Mouse (Mus musculus) lung, postnatal 0 days (tissue): ENCODE data around the gene Gm21921. TPM values are rescaled to one million over a fixed set of nuclear protein-coding genes. Genes with fewer than 3 reads are reported as not detected.
"Not testable (repeated sequence)": the region's sequence is repeated elsewhere in the genome, so short reads cannot be mapped to it uniquely, and the experiment has no call there.

Source experiments
- ATAC-seq: fragments of 200-750 bp; cut with Nextera tagmentation; 2 replicates; pipeline ENCODE4 v1.8.0; 2017; ENCODE audit warnings: moderate library complexity
- DNase-seq: peaks from one replicate; pipeline ENCODE4 v3.0.0-alpha.2; 2016; ENCODE audit warnings: low spot score
- H3K27ac ChIP-seq: fragments of 300-500 bp; sonication (generic); 2 replicates; pipeline ENCODE4 v1.5.1; 2014; ENCODE audit warnings: antibody characterized with exemption, mild to moderate bottlenecking, low read length, mixed read lengths
- H3K27me3 ChIP-seq: fragments of 300-500 bp; sonication (generic); replicated peaks from 2 replicates; pipeline ENCODE4 v1.6.1; 2014; ENCODE audit warnings: low read length, mixed read lengths; ENCODE audit not compliant: insufficient read depth
- H3K36me3 ChIP-seq: fragments of 300-500 bp; sonication (generic); 2 replicates; pipeline ENCODE4 v1.6.1; 2014; ENCODE audit warnings: low read length, mixed read lengths; ENCODE audit not compliant: insufficient read depth
- H3K4me1 ChIP-seq: fragments of 300-500 bp; sonication (generic); 2 replicates; pipeline ENCODE4 v1.6.1; 2014; ENCODE audit warnings: antibody characterized with exemption, low read depth, low read length, mixed read lengths; ENCODE audit not compliant: insufficient read depth
- H3K4me2 ChIP-seq: fragments of 300-500 bp; sonication (generic); replicated peaks from 2 replicates; pipeline ENCODE4 v1.6.1; 2014; ENCODE audit warnings: low read depth, mild to moderate bottlenecking, low read length, moderate library complexity, mixed read lengths
- H3K4me3 ChIP-seq: fragments of 300-500 bp; sonication (generic); 2 replicates; pipeline ENCODE4 v1.5.1; 2014; ENCODE audit warnings: low read depth, low read length
- H3K9ac ChIP-seq: fragments of 300-500 bp; sonication (generic); replicated peaks from 2 replicates; pipeline ENCODE4 v1.6.1; 2014; ENCODE audit warnings: low read depth, mild to moderate bottlenecking
- H3K9me3 ChIP-seq: fragments of 300-500 bp; sonication (generic); 2 replicates; pipeline ENCODE4 v1.6.1; 2016; ENCODE audit warnings: low read length, mixed read lengths
- WGBS: fragments of 180-500 bp; shearing (Covaris S2); extraction: QIAGEN DNeasy Blood & Tissue Kit; methylation state at CpG from one replicate; pipeline ENCODE4 v1.1.7; 2014; 5-methylcytosine and 5-hydroxymethylcytosine counted together
- polyA plus RNA-seq: library from polyadenylated mRNA; unstranded; fragments of >200 nt; fragmentation: Nextera tagmentation; extraction: Ambion mirVana; gene quantifications from 2 replicates; pipeline ENCODE4 v1.2.1, GENCODE M21; 2015

Gm21921 gene
- not detected in 2 replicates for polyA plus RNA-seq

DNA sequence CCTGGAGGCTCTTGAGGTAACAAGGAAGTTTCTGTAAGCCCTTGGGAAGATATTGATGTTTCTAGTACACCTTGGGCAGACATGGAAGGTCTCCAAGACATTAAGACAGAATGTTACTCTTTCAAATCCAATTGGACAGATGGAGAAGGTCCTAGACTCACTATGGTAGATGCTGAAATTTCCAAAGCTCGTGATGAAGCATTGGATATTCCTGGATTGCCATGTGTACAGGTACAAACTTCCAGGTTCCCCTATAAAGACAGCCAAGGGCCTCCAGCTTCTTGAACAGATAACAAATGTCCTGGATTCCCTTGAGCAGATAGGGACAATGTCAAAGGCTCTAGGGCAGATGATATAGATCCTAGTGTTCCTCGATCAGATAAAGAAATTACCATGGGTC is at the start of gene Gm21921:
TSS of gene Gm21921 (minus strand) at position 101 of the 400 bp plus-strand sequence.
- H3K36me3 ChIP-seq, H3K4me1 ChIP-seq, H3K9me3 ChIP-seq, ATAC-seq, H3K27me3 ChIP-seq, H3K4me2 ChIP-seq, DNase-seq, H3K9ac ChIP-seq, H3K4me3 ChIP-seq, H3K27ac ChIP-seq: not testable (repeated sequence)
- WGBS: no CpG with 5 or more reads among the region's 2 CpGs
